Mouse (Mus musculus): ENCODE data around the gene Cltb.

Cltb gene

GRCm38 (mm10) chr13:54564232-54565200, 46.6 kb downstream of the Cltb start:
- no peak for DNase-seq (ENCODE audit: low read depth, low spot score)

GRCm38 (mm10) chr13:54562562-54562961, 48.6 kb downstream of the Cltb start:
- DNase-seq (ENCODE audit: low read depth, low spot score) = no peak

- DNase-seq (ENCODE audit: low read depth, low spot score) = no peak
These were observed 50.5 kb downstream of the Cltb start for GRCm38 (mm10) chr13:54560608-54561007.

- DNase-seq (ENCODE audit: low read depth, low spot score) = no peak
These were observed 51.5 kb downstream of the Cltb start for GRCm38 (mm10) chr13:54559656-54560055.

GRCm38 (mm10) chr13:54557652-54558051, 53.5 kb downstream of the Cltb start:
- no peak for DNase-seq (ENCODE audit: low read depth, low spot score)

- DNase-seq (ENCODE audit: low read depth, low spot score) = no peak
These were observed 54.3 kb downstream of the Cltb start for GRCm38 (mm10) chr13:54556796-54557195.

- DNase-seq (ENCODE audit: low read depth, low spot score) = no peak
These were observed 55.0 kb downstream of the Cltb start for GRCm38 (mm10) chr13:54556176-54556575.

- DNase-seq (ENCODE audit: low read depth, low spot score) = no peak
These were observed 63.1 kb downstream of the Cltb start for GRCm38 (mm10) chr13:54548036-54548435.
